Mouse (Mus musculus): Measurements from ENCODE around the gene Dop1b. TPM values are rescaled to one million over a fixed set of nuclear protein-coding genes. Genes with fewer than 3 reads are reported as not detected.

Gene Dop1b
- polyA plus RNA-seq, 1 experiment = 49.2 TPM

GRCm38 (mm10) chr16:93715826-93716225, 4.1 kb downstream of the Dop1b start:
- H3K4me3 ChIP-seq (replicated peaks; ENCODE audit: control insufficient read depth, low read depth, low read length) = no peak overlapping the region
- no peak for TF ChIP-seq CTCF (IDR thresholded peaks at IDR 0.05; ENCODE audit: control insufficient read depth, insufficient read depth, low read length)
- no peak for TF ChIP-seq POLR2A (IDR thresholded peaks at IDR 0.05; ENCODE audit: borderline replicate concordance, control insufficient read depth, low read depth, low read length)
- WGBS = 88% methylated on average over 6 of the region's 6 CpGs
- peaks cover 5% of the 10 kb centered on the region; the same call in 1 of the 2 replicates for H3K4me1 ChIP-seq (ENCODE audit: control insufficient read depth, insufficient read depth, low read length)
- no peak overlapping the region for H3K27ac ChIP-seq (ENCODE audit: control insufficient read depth, insufficient read depth, low read depth, low read length, poor library complexity)

DNA sequence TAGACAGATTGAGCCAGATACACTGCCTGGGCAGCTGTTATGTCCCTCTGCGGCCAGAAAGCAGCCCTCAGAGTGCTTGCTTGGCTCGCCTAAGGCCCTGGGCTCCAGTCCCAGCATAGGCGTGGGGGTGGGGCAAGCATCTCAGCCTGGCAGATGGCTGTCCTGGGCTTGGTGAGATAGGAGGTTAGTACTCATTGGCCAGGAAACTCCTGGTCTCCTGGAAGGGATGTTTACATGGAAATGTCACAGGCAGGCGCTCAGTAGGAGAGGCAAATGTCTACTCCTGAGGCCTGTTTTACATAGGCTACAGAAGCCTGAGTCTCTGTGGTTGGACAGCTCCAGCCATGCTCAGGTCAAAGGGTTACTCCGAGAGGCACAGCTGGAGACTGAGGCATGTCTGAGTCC, 5.6 kb downstream of the Dop1b start:
- WGBS = 70% methylated on average over 5 of the region's 5 CpGs
- no peak for TF ChIP-seq CTCF (IDR thresholded peaks at IDR 0.05; ENCODE audit: control insufficient read depth, insufficient read depth, low read length)
- TF ChIP-seq POLR2A (IDR thresholded peaks at IDR 0.05; ENCODE audit: borderline replicate concordance, control insufficient read depth, low read depth, low read length) = no peak
- H3K4me3 ChIP-seq (replicated peaks; ENCODE audit: control insufficient read depth, low read depth, low read length) = no peak overlapping the region
- peaks cover 8% of the 10 kb centered on the region; the same call in 1 of the 2 replicates for H3K4me1 ChIP-seq (ENCODE audit: control insufficient read depth, insufficient read depth, low read length)
- H3K27ac ChIP-seq (ENCODE audit: control insufficient read depth, insufficient read depth, low read depth, low read length, poor library complexity) = peak overlapping the region; percentile 28

DNA sequence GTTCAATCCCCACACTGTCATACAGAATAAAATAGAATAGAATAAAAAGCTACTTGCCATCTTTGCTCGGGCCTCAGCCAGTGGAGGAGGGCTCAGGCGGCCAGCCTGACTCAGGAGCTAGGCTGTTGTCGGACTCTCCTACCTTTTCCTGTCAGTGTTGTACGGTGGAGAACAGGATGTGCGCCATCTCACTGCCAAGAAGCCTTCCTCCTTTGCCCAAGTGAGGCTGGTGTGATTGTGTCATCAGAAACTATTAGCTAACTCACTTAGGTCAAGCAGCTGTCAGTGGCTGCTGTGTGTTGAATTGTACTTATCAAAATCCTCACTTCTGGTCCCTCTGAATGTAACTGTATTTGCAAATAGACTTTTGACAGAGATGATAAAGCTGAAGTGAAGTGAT, 10.1 kb downstream of the Dop1b start:
- WGBS = 23% methylated on average over 5 of the region's 5 CpGs

DNA sequence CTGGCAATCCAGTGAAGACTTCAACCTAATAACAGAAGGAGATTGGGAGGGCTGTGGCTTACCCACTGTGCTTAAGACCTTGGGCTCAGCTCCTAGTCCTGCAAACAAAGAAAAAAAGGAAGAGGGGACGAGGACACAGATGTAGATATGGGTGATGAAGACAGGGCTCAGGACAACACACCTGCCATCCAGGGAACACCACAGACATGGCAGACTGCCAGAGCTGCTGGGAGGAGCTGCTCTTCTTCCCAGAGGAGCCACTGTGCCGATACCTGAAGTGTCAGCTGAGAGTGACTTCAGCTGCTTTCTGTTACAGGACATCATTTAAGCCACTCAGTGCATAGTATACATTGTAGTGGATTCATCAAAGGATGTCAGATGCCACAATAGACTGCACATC, 10.8 kb downstream of the Dop1b start:
- 48% methylated on average over 2 of the region's 2 CpGs for WGBS
- no peak overlapping the region for H3K4me3 ChIP-seq (replicated peaks; ENCODE audit: control insufficient read depth, low read depth, low read length)

More for the DNA sequence above, 10.1 kb downstream of the Dop1b start:
- Histone ChIP-seq H3K4me3 (replicated peaks; ENCODE audit: control insufficient read depth, low read depth, low read length) (no peak overlapping the region), H3K4me1 (ENCODE audit: control insufficient read depth, insufficient read depth, low read length) (peaks cover 5% of the 10 kb centered on the region), H3K27ac (ENCODE audit: control insufficient read depth, insufficient read depth, low read depth, low read length, poor library complexity) (peak overlapping the region; percentile 85)
- peak; percentile 26; the same call in 1 of the 2 replicates for TF ChIP-seq POLR2A (IDR thresholded peaks at IDR 0.05; ENCODE audit: borderline replicate concordance, control insufficient read depth, low read depth, low read length)
- no peak for TF ChIP-seq CTCF (IDR thresholded peaks at IDR 0.05; ENCODE audit: control insufficient read depth, insufficient read depth, low read length)

DNA sequence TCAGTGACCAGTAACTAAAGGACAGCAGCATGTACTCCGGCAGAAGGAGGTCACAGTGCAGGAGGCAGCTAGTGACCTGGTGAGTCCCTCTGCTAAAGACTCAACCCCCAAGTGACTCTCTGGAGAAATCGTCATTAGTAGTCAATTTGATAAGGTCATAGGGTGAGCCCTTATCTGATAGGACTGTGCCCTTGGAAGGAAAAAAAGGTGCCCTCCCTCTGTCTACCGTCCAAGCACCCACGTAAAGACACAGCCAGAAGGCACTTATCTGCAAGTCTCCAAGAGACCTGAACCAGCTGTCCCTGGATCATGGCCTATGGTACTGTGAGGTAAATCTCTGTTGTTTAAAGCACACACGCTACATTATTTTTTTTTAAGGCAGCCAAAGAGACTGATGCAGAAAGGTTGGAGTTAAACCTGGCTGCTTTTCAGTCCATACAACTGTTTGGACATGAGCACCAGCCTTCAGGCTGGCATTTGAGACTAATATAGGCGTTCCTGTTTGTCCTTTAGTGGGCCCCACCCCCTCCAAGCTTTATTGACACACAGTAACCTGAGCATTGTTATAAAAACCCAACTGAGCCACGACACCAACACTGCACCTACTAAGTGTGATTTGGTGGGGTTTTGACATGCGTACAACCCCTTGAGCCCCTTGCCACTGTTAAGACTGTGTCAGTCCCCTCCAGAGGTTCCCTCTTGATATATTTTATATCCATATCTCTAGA, 13.9 kb downstream of the Dop1b start:
- Histone ChIP-seq H3K4me1 (ENCODE audit: control insufficient read depth, insufficient read depth, low read length) (peaks cover 5% of the 10 kb centered on the region), H3K27ac (ENCODE audit: control insufficient read depth, insufficient read depth, low read depth, low read length, poor library complexity) (no peak overlapping the region), H3K4me3 (replicated peaks; ENCODE audit: control insufficient read depth, low read depth, low read length) (no peak overlapping the region)
- 81% methylated on average over 8 of the region's 8 CpGs for WGBS
- no peak for TF ChIP-seq POLR2A (IDR thresholded peaks at IDR 0.05; ENCODE audit: borderline replicate concordance, control insufficient read depth, low read depth, low read length)
- TF ChIP-seq CTCF (IDR thresholded peaks at IDR 0.05; ENCODE audit: control insufficient read depth, insufficient read depth, low read length) = no peak

More for the DNA sequence above, 10.8 kb downstream of the Dop1b start:
- no peak for TF ChIP-seq POLR2A (IDR thresholded peaks at IDR 0.05; ENCODE audit: borderline replicate concordance, control insufficient read depth, low read depth, low read length)
- TF ChIP-seq CTCF (IDR thresholded peaks at IDR 0.05; ENCODE audit: control insufficient read depth, insufficient read depth, low read length) = no peak
- Histone ChIP-seq H3K27ac (ENCODE audit: control insufficient read depth, insufficient read depth, low read depth, low read length, poor library complexity) (peak overlapping the region; percentile 59; the same call in 1 of the 2 replicates), H3K4me1 (ENCODE audit: control insufficient read depth, insufficient read depth, low read length) (peaks cover 5% of the 10 kb centered on the region)

GRCm38 (mm10) chr16:93726186-93726585, 14.5 kb downstream of the Dop1b start:
- TF ChIP-seq POLR2A (IDR thresholded peaks at IDR 0.05; ENCODE audit: borderline replicate concordance, control insufficient read depth, low read depth, low read length) (no peak), CTCF (IDR thresholded peaks at IDR 0.05; ENCODE audit: control insufficient read depth, insufficient read depth, low read length) (no peak)
- Histone ChIP-seq H3K4me1 (ENCODE audit: control insufficient read depth, insufficient read depth, low read length) (peaks cover 5% of the 10 kb centered on the region), H3K4me3 (replicated peaks; ENCODE audit: control insufficient read depth, low read depth, low read length) (no peak overlapping the region), H3K27ac (ENCODE audit: control insufficient read depth, insufficient read depth, low read depth, low read length, poor library complexity) (no peak overlapping the region)
- 91% methylated on average over 4 of the region's 4 CpGs for WGBS

DNA sequence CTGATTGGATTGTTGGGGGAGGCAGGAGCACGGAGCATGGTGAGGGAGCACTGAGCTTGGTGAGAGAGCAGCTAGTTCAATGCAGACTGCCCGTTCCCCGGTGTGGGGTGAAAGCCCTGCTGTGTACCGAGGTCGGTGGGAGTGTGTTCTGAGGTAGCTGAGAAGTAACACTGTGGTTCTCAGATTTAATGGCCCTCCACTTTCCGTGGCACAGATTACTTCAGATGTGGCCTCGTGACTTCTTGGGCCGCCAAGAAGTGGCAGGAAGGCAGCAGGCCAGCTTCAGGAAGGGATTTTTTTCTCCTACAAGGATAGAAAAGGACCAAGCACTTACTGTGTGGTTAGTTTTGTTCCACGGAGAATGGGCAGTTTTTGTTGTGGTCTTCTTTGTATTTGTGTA, 17.0 kb downstream of the Dop1b start:
- Histone ChIP-seq H3K27ac (ENCODE audit: control insufficient read depth, insufficient read depth, low read depth, low read length, poor library complexity) (no peak overlapping the region), H3K4me3 (replicated peaks; ENCODE audit: control insufficient read depth, low read depth, low read length) (no peak overlapping the region), H3K4me1 (ENCODE audit: control insufficient read depth, insufficient read depth, low read length) (no peaks in the 10 kb centered on the region)
- no peak for TF ChIP-seq CTCF (IDR thresholded peaks at IDR 0.05; ENCODE audit: control insufficient read depth, insufficient read depth, low read length)
- TF ChIP-seq POLR2A (IDR thresholded peaks at IDR 0.05; ENCODE audit: borderline replicate concordance, control insufficient read depth, low read depth, low read length) = no peak
- 72% methylated on average over 9 of the region's 9 CpGs for WGBS

- H3K4me3 ChIP-seq (replicated peaks; ENCODE audit: control insufficient read depth, low read depth, low read length) = no peak overlapping the region
- TF ChIP-seq CTCF (IDR thresholded peaks at IDR 0.05; ENCODE audit: control insufficient read depth, insufficient read depth, low read length) (no peak), POLR2A (IDR thresholded peaks at IDR 0.05; ENCODE audit: borderline replicate concordance, control insufficient read depth, low read depth, low read length) (no peak)
- H3K4me1 ChIP-seq (ENCODE audit: control insufficient read depth, insufficient read depth, low read length) = no peaks in the 10 kb centered on the region
- 90% methylated on average over 23 of the region's 23 CpGs for WGBS
- no peak overlapping the region for H3K27ac ChIP-seq (ENCODE audit: control insufficient read depth, insufficient read depth, low read depth, low read length, poor library complexity)
Measured at GRCm38 (mm10) chr16:93729801-93730721, 18.4 kb downstream of the Dop1b start.
